Mouse (Mus musculus) lung, embryonic 16.5 days (tissue): ENCODE measurements around the gene Bcas3. TPM values are rescaled to one million over a fixed set of nuclear protein-coding genes. Genes with fewer than 3 reads are reported as not detected.

Experiments
- ATAC-seq: fragments of 200-750 bp; cut with Nextera tagmentation; 2 replicates; pipeline ENCODE4 v1.8.0; 2017; ENCODE audit warnings: low read depth, mild to moderate bottlenecking, moderate library complexity
- H3K27ac ChIP-seq: fragments of 300-500 bp; sonication (generic); 2 replicates; pipeline ENCODE4 v1.5.1; 2014; ENCODE audit warnings: mild to moderate bottlenecking, control low read depth, low read length
- H3K27me3 ChIP-seq: fragments of 300-500 bp; sonication (generic); 2 replicates; pipeline ENCODE4 v1.6.1; 2014; ENCODE audit warnings: low read depth, low read length, mixed read lengths; ENCODE audit not compliant: control insufficient read depth, insufficient read depth
- H3K36me3 ChIP-seq: fragments of 300-500 bp; sonication (generic); 2 replicates; pipeline ENCODE4 v1.6.1; 2014; ENCODE audit warnings: low read length; ENCODE audit not compliant: control insufficient read depth, insufficient read depth
- H3K4me1 ChIP-seq: fragments of 300-500 bp; sonication (generic); replicated peaks from 2 replicates; pipeline ENCODE4 v1.6.1; 2014; ENCODE audit warnings: low read length, mixed read lengths; ENCODE audit not compliant: control insufficient read depth, insufficient read depth
- H3K4me2 ChIP-seq: fragments of 300-500 bp; sonication (generic); 2 replicates; pipeline ENCODE4 v1.6.1; 2014; ENCODE audit warnings: low read depth, low read length, control low read depth
- H3K4me3 ChIP-seq: fragments of 300-500 bp; sonication (generic); 2 replicates; pipeline ENCODE4 v1.5.1; 2014; ENCODE audit warnings: mild to moderate bottlenecking, low read length, control low read depth
- H3K9ac ChIP-seq: fragments of 300-500 bp; sonication (generic); 2 replicates; pipeline ENCODE4 v1.6.1; 2014; ENCODE audit warnings: low read length, control low read depth
- H3K9me3 ChIP-seq: fragments of 300-500 bp; sonication (generic); 2 replicates; pipeline ENCODE4 v1.6.1; 2016; ENCODE audit warnings: low read length; ENCODE audit not compliant: control insufficient read depth
- WGBS: fragments of 180-500 bp; shearing (Covaris S2); extraction: QIAGEN DNeasy Blood & Tissue Kit; methylation state at CpG from one replicate; pipeline ENCODE4 v1.1.7; 2014; 5-methylcytosine and 5-hydroxymethylcytosine counted together
- polyA plus RNA-seq: library from polyadenylated mRNA; unstranded; fragments of >200 nt; fragmentation: Nextera tagmentation; extraction: Ambion mirVana; gene quantifications from 2 replicates; pipeline ENCODE4 v1.2.1, GENCODE M21; 2015

Bcas3 gene
- polyA plus RNA-seq, 1 experiment from 2014 or later: 38.4 TPM

DNA sequence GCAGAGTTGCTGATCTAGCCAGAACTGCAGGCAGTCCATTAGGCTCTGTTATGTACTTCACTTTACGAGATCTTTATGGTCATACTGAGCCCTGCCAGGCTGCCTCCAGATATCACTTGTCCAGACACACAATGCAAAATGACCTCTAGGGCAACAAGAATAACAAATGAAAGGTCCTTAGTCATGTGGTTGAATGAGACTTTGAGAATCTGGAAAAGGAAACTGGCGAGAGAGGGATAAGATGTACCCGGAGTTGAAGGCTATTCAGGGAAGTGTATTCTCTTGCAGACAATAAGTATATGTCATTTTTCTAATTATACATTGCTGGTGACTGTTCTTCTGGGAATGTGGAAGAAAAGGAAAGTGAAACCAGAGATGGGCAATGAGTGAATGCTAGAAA lies 218.1 kb downstream of the Bcas3 start:
- Histone ChIP-seq H3K36me3 (no peaks in the 10 kb centered on the region), H3K4me1 (peaks cover 22% of the 10 kb centered on the region), H3K4me3 (no peak overlapping the region), H3K27me3 (no peaks in the 10 kb centered on the region), H3K27ac (no peak overlapping the region), H3K4me2 (no peak overlapping the region), H3K9me3 (no peaks in the 10 kb centered on the region), H3K9ac (no peak overlapping the region)
- no peak for ATAC-seq
- WGBS: 36% methylated on average over 3 of the region's 3 CpGs

DNA sequence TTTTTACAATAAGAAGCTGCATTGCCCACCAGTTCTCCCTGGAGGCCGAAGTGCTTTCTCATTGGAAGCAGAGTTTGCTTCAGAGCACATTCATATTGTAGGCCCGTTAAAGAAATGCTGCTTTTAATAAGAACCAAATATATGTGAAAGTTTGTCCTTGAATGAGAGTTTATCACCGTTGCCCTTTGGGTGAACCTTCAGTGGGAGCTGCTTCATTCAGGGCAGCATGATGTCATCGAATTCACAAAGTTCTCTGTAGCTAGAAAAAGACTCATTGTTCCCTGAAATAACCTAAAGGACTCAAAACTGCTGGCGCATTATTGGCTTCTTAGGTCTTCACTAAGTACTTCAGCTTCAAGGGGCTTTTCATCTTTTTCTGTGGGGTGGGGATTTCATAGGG lies 219.0 kb downstream of the Bcas3 start:
- ATAC-seq: peak; percentile 49
- H3K4me3 ChIP-seq: no peak overlapping the region
- H3K9me3 ChIP-seq: no peaks in the 10 kb centered on the region
- WGBS: 32% methylated on average over 5 of the region's 5 CpGs
- no peaks in the 10 kb centered on the region for H3K36me3 ChIP-seq
- H3K9ac ChIP-seq: no peak overlapping the region
- H3K4me2 ChIP-seq: no peak overlapping the region
- peak overlapping the region; percentile 42; the same call in 1 of the 2 replicates for H3K27ac ChIP-seq
- H3K27me3 ChIP-seq: no peaks in the 10 kb centered on the region
- peaks cover 22% of the 10 kb centered on the region for H3K4me1 ChIP-seq

DNA sequence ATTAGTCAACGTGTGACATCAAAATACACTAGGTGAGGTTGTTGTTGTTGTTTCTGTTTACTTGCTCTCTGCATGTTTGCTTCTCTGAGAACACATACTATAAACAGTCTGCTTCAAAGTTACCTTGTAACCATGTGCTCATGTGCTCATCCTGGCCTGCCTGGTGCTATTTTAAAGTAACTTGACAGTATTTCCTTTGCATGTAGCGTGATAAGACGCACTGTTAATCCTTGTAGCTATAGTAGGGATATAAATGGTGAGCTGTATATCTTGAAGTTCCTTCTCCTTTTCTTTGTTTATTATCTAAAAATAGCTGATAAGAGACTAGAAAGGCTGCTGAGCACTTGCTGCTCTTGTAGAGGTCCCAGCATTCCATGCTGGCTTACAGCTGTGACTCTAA lies 219.6 kb downstream of the Bcas3 start:
- no peak for ATAC-seq
- H3K27me3 ChIP-seq: no peaks in the 10 kb centered on the region
- WGBS: 43% methylated on average over 3 of the region's 3 CpGs
- no peaks in the 10 kb centered on the region for H3K9me3 ChIP-seq
- H3K27ac ChIP-seq: peak overlapping the region; percentile 42; the same call in 1 of the 2 replicates
- H3K4me3 ChIP-seq: no peak overlapping the region
- H3K9ac ChIP-seq: no peak overlapping the region
- no peak overlapping the region for H3K4me2 ChIP-seq
- H3K36me3 ChIP-seq: no peaks in the 10 kb centered on the region
- H3K4me1 ChIP-seq: peaks cover 25% of the 10 kb centered on the region

DNA sequence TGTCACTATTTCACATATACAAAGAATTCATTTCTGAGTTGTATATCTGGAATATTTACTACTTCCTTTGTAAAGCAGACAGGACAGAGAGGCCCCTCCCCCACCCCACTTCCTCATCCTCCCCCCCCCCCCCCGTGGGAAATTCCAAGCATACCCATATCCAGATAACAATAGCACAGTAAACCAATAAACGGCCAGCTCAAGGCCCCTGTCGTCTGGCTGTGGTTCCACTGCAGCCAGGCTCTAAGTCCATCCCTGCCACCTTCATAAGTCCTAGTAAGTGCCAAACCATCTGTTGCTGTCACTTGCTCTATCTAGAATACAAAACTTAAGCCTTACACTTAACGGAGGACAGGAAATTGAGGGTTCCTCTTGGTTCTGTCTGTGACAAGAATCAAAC lies 221.5 kb downstream of the Bcas3 start:
- peak overlapping the region; percentile 50; the same call in 1 of the 2 replicates for H3K27ac ChIP-seq
- ATAC-seq: peak; percentile 77
- no peak overlapping the region for H3K9ac ChIP-seq
- peaks cover 37% of the 10 kb centered on the region for H3K4me1 ChIP-seq
- no peak overlapping the region for H3K4me2 ChIP-seq
- H3K36me3 ChIP-seq: no peaks in the 10 kb centered on the region
- H3K27me3 ChIP-seq: no peaks in the 10 kb centered on the region
- H3K4me3 ChIP-seq: no peak overlapping the region
- no peaks in the 10 kb centered on the region for H3K9me3 ChIP-seq
- WGBS: under 1% methylated on average over 4 of the region's 4 CpGs

DNA sequence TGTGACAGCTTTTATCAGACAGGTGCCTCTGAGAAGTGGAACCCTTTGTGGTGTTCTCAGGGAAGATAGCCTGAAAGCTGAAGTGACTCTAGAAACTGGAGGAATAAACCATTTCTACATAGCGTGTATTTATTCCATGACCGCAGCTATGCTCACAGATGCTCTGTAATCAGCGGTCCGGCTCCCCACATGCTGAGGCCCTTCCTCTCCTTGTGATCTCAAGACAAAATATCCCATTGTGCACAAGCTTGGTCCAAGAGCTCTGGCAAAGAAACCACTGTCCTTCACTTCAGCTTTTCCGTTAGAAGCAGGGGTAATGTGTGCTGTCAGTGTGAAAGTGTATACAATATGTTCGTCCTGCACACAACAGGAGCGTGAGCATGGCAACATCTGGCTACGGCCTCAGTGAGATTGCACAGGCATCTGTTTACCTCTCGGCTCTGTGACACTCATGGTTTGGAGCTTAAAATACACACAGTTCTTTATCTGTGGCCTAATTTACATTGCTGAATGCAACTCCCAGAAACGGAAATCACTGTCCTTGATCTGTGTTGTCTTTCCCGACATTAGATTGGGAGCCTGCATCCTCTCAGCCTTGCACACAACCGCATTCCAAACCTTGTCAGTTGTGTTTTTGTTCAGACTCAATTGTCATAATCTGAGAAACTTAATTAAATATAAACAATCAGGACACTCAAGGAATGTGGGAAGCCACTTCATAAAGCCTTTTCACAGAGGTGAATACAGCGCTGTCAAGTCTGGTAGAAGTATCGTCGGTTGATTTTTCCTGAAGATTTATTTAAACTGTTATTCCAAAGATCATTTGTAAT lies 225.1 kb downstream of the Bcas3 start:
- no peak overlapping the region for H3K4me2 ChIP-seq

DNA sequence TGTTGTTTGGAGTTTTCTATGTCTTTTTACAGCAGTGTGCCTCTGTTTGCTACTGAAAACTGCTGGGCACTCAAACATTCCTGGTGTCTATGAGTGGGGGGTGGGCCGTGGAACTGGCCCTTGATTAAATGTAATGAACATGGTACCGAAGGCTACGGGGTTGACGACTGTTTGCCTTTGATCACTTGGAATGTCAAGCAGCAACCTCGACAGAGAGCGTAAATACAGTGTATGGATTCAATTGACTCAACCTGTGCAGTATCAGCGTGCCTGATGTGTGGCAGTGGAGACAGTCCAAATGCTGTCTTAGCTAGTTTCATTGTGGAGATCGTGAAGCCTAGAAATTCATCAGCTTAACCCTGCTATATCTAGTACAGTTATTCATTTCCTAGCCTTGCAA lies 231.1 kb downstream of the Bcas3 start:
- no peaks in the 10 kb centered on the region for H3K9me3 ChIP-seq
- H3K4me3 ChIP-seq: no peak overlapping the region
- no peak overlapping the region for H3K9ac ChIP-seq
- ATAC-seq: peak; percentile 59; the same call in 1 of the 2 replicates
- H3K4me2 ChIP-seq: 0 out of 2 replicates have a peak overlapping the region, but pooled peaks have one; percentile 1
- peaks cover 4% of the 10 kb centered on the region for H3K4me1 ChIP-seq
- 27% methylated on average over 8 of the region's 8 CpGs for WGBS
- no peaks in the 10 kb centered on the region for H3K27me3 ChIP-seq
- no peak overlapping the region for H3K27ac ChIP-seq
- no peaks in the 10 kb centered on the region for H3K36me3 ChIP-seq

More for the DNA sequence above, 225.1 kb downstream of the Bcas3 start:
- peak; percentile 70 for ATAC-seq
- WGBS: 24% methylated on average over 15 of the region's 15 CpGs
- no peak overlapping the region for H3K4me3 ChIP-seq
- H3K9ac ChIP-seq: no peak overlapping the region
- H3K27me3 ChIP-seq: no peaks in the 10 kb centered on the region
- no peaks in the 10 kb centered on the region for H3K36me3 ChIP-seq
- H3K27ac ChIP-seq: peak overlapping the region; percentile 79
- peaks cover 17% of the 10 kb centered on the region for H3K4me1 ChIP-seq
- H3K9me3 ChIP-seq: no peaks in the 10 kb centered on the region

DNA sequence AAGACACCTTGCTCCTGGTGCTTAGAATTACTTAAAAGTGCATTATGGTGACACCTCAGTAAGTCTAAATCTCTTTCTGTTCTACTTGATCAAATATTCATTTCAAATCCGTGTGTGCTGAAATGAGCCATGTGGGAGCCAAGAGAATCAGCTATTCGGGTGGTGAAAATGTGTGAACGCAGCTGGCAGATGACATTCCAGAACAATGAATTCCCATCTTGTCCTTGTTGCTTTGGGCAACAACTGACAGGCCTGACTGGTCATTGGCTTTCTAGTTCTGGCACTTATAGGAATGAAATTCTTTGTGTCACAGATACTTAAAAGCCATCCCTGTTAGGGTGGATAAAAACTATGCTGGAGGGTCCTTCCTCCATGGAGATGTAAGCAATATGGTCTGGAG lies 240.7 kb downstream of the Bcas3 start:
- no peaks in the 10 kb centered on the region for H3K9me3 ChIP-seq
- WGBS: 60% methylated on average over 3 of the region's 3 CpGs
- H3K4me2 ChIP-seq: no peak overlapping the region

DNA sequence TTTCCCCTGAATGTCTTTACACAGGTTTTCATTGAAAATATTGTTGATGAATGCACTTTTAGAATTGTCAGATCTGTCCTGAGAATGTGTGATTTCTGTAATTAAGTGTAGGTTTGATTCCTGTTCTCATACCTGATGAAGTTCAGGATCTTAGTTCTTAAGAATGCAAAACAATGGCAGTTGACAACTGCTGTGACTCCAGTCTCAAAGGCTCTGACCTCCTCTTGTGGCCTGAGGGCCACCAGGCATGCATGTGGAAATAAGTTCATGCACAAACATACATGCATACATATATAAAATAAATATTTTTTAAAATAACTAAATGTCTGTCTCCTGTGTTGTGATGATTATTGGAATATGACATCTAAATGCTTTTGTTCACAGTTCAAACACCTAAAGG lies 246.3 kb downstream of the Bcas3 start:
- H3K4me1 ChIP-seq: no peaks in the 10 kb centered on the region
- no peak overlapping the region for H3K27ac ChIP-seq
- no peak overlapping the region for H3K4me2 ChIP-seq
- no peak overlapping the region for H3K4me3 ChIP-seq
- H3K36me3 ChIP-seq: no peaks in the 10 kb centered on the region
- no peaks in the 10 kb centered on the region for H3K27me3 ChIP-seq
- no peak for ATAC-seq
- no peaks in the 10 kb centered on the region for H3K9me3 ChIP-seq
- H3K9ac ChIP-seq: no peak overlapping the region

More for the DNA sequence above, 240.7 kb downstream of the Bcas3 start:
- H3K9ac ChIP-seq: no peak overlapping the region
- no peaks in the 10 kb centered on the region for H3K27me3 ChIP-seq
- no peaks in the 10 kb centered on the region for H3K36me3 ChIP-seq
- no peaks in the 10 kb centered on the region for H3K4me1 ChIP-seq
- no peak for ATAC-seq
- H3K4me3 ChIP-seq: no peak overlapping the region
- H3K27ac ChIP-seq: no peak overlapping the region

DNA sequence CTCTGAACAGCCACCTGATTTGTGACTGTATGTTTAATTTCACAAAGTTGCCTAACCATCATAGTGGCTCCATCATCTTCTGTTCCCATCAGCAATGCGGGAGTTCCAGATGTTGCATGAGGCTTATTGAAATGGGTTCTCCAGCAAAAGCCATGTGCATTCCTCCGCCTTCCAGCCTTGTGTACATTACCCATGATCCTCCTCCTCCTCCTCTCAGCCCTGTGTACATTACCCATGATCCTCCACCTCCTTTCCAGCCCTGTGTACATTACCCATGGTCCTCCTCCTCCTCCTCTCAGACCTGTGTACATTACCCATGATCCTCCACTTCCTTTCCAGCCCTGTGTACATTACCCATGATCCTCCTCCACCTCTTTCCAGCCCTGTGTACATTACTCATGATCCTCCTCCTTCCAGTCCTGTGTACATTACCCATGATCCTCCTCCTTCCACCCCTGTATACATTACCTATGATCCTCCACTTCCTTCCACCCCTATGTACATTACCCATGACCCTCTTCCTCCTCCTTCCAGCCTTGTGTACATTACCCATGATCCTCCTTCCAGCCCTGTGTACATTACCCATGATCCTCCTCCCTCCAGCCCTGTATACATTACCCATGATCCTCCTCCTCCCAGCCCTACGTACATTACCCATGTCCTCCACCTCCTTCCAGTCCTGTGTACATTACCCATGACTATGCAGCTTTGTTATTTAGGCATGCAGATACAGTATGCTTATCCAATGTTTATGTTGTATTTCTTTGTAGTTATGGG lies 250.8 kb downstream of the Bcas3 start:
- Histone ChIP-seq H3K27ac (no peak overlapping the region), H3K9ac (no peak overlapping the region), H3K9me3 (no peaks in the 10 kb centered on the region), H3K4me2 (no peak overlapping the region), H3K36me3 (no peaks in the 10 kb centered on the region), H3K4me1 (no peaks in the 10 kb centered on the region), H3K27me3 (no peaks in the 10 kb centered on the region), H3K4me3 (no peak overlapping the region)
- WGBS: 84% methylated on average over 3 of the region's 3 CpGs
- ATAC-seq: peak; percentile 41; the same call in 1 of the 2 replicates
